Mouse (Mus musculus) frontal cortex, postnatal 14 days (tissue): ENCODE data around the gene Pard3b.

Source experiments
- DNase-seq, 2 experiments: peaks; one replicate each; pipeline ENCODE4 v3.0.0; 2022; ENCODE audit warnings: low spot score in 2 of 2

Gene Pard3b

GRCm38 (mm10) chr1:62244191-62244984, 605.8 kb downstream of the Pard3b start:
- no peak for DNase-seq

- no peak for DNase-seq
Measured at GRCm38 (mm10) chr1:62252432-62252831, 613.8 kb downstream of the Pard3b start.

- DNase-seq = no peak
Measured at GRCm38 (mm10) chr1:62254316-62254715, 615.7 kb downstream of the Pard3b start.

- DNase-seq = no peak
Measured at GRCm38 (mm10) chr1:62254888-62255287, 616.3 kb downstream of the Pard3b start.

- DNase-seq = no peak
Measured at GRCm38 (mm10) chr1:62276466-62276865, 637.8 kb downstream of the Pard3b start.

GRCm38 (mm10) chr1:62278586-62278985, 640.0 kb downstream of the Pard3b start:
- no peak for DNase-seq

GRCm38 (mm10) chr1:62280586-62280985, 642.0 kb downstream of the Pard3b start:
- DNase-seq = no peak

- DNase-seq = no peak
Measured at GRCm38 (mm10) chr1:62282835-62283234, 644.2 kb downstream of the Pard3b start.

GRCm38 (mm10) chr1:62283624-62284023, 645.0 kb downstream of the Pard3b start:
- no peak for DNase-seq

- DNase-seq = no peak
Measured at GRCm38 (mm10) chr1:62309376-62309775, 670.8 kb downstream of the Pard3b start.

- no peak for DNase-seq
Measured at GRCm38 (mm10) chr1:62325237-62325636, 686.6 kb downstream of the Pard3b start.

GRCm38 (mm10) chr1:62327743-62328142, 689.1 kb downstream of the Pard3b start:
- no peak for DNase-seq

- no peak for DNase-seq
Measured at GRCm38 (mm10) chr1:62328808-62329207, 690.2 kb downstream of the Pard3b start.

- DNase-seq = no peak
Measured at GRCm38 (mm10) chr1:62333016-62333415, 694.4 kb downstream of the Pard3b start.

- no peak for DNase-seq
Measured at GRCm38 (mm10) chr1:62334196-62334595, 695.6 kb downstream of the Pard3b start.

GRCm38 (mm10) chr1:62340261-62340660, 701.6 kb downstream of the Pard3b start:
- no peak for DNase-seq

- DNase-seq = no peak
Measured at GRCm38 (mm10) chr1:62344286-62344685, 705.7 kb downstream of the Pard3b start.

- DNase-seq = no peak
Measured at GRCm38 (mm10) chr1:62348371-62348770, 709.7 kb downstream of the Pard3b start.

GRCm38 (mm10) chr1:62355496-62355895, 716.9 kb downstream of the Pard3b start:
- DNase-seq = no peak

- no peak for DNase-seq
Measured at GRCm38 (mm10) chr1:62374427-62375050, 735.9 kb downstream of the Pard3b start.

- no peak for DNase-seq
Measured at GRCm38 (mm10) chr1:62378335-62378734, 739.7 kb downstream of the Pard3b start.

- DNase-seq = no peak
Measured at GRCm38 (mm10) chr1:62382807-62383514, 744.3 kb downstream of the Pard3b start.

- DNase-seq = no peak
Measured at GRCm38 (mm10) chr1:62384241-62384640, 745.6 kb downstream of the Pard3b start.
